Mouse (Mus musculus) embryonic facial prominence, embryonic 15.5 days (tissue): ENCODE results near the gene Zbtb3. TPM values are rescaled to one million over a fixed set of nuclear protein-coding genes. Genes with fewer than 3 reads are reported as not detected.

Experiments used
- ATAC-seq: fragments of 200-750 bp; cut with Nextera tagmentation; 2 replicates; pipeline ENCODE4 v1.8.0; 2017; ENCODE audit warnings: low read depth, moderate TSS enrichment; ENCODE audit not compliant: insufficient number of reproducible peaks, low FRiP score, low TSS enrichment
- H3K27ac ChIP-seq: fragments of 300-500 bp; sonication (generic); replicated peaks from 2 replicates; pipeline ENCODE4 v1.5.1; 2015; ENCODE audit warnings: mild to moderate bottlenecking, inconsistent platforms
- H3K27me3 ChIP-seq: fragments of 300-500 bp; sonication (generic); 2 replicates; pipeline ENCODE4 v1.6.1; 2015; ENCODE audit warnings: inconsistent platforms
- H3K36me3 ChIP-seq: fragments of 300-500 bp; sonication (generic); 2 replicates; pipeline ENCODE4 v1.6.1; 2015; ENCODE audit warnings: mild to moderate bottlenecking, inconsistent platforms
- H3K4me1 ChIP-seq: fragments of 300-500 bp; sonication (generic); 2 replicates; pipeline ENCODE4 v1.6.1; 2015; ENCODE audit warnings: inconsistent platforms
- H3K4me2 ChIP-seq: fragments of 300-500 bp; sonication (generic); replicated peaks from 2 replicates; pipeline ENCODE4 v1.6.1; 2015; ENCODE audit warnings: mild to moderate bottlenecking, inconsistent platforms
- H3K4me3 ChIP-seq: fragments of 300-500 bp; sonication (generic); replicated peaks from 2 replicates; pipeline ENCODE4 v1.5.1; 2015; ENCODE audit warnings: mild to moderate bottlenecking, inconsistent platforms
- H3K9ac ChIP-seq: fragments of 300-500 bp; sonication (generic); 2 replicates; pipeline ENCODE4 v1.6.1; 2015; ENCODE audit warnings: inconsistent platforms
- H3K9me3 ChIP-seq: fragments of 300-500 bp; sonication (generic); replicated peaks from 2 replicates; pipeline ENCODE4 v1.6.1; 2016; ENCODE audit warnings: inconsistent platforms
- WGBS: fragments of 180-500 bp; shearing (Covaris S2); methylation state at CpG from one replicate; pipeline ENCODE4 v1.1.7; 2015; 5-methylcytosine and 5-hydroxymethylcytosine counted together
- polyA plus RNA-seq: library from polyadenylated mRNA; unstranded; fragments of >200 nt; fragmentation: Nextera tagmentation; extraction: Ambion mirVana; gene quantifications from 2 replicates; pipeline ENCODE4 v1.2.1, GENCODE M21; 2015

The Zbtb3 gene
- polyA plus RNA-seq, result 5.6 and 5.9 TPM in 2 replicates

DNA sequence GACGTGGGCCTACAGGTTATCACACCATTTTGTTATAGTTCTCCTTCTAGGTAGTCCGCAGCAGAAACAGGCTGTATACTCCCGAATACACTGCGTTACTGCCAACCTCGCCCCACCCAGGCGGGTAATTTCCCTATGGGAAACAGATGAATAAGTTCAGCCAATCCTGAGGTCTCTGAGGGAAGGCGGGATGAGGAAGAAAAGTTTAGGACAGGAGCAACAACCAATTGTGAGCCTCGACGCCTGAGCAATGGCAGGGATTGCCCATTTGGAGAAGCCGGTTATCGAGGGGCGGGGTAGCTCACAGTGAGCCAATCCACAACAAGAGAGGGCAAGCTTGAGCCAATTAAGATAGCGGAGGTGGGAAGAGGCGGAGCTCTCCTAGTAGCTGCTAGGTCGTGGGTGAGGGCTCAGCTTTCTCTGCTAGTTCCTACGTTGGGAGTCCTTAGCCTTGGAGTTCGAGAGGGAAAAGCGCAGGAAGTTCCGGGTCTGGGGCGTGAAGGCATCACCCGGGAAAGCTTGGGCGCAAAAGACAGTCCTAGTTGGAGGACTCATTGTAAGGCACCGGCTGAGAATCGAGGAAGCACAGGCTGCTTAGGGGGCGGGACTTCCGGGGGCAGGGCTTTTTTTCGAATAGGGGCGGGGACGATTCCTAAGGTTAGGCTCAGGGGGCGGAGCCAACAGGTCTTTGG, at the start of gene Zbtb3:
Gene Zbtb3 (plus strand): TSS at position 426 of the 692 bp plus-strand sequence.
- Histone ChIP-seq H3K9me3 (no peaks in the 10 kb centered on the region), H3K4me2 (peak within 1 kb of the TSS; percentile 82), H3K27me3 (no peaks in the 10 kb centered on the region), H3K4me3 (peak within 1 kb of the TSS; percentile 64), H3K27ac (peak within 1 kb of the TSS; percentile 93), H3K9ac (peak within 1 kb of the TSS; percentile 13; the same call in 1 of the 2 replicates), H3K36me3 (peaks cover 27% of the 10 kb centered on the region), H3K4me1 (peaks cover 18% of the 10 kb centered on the region)
- WGBS, result under 1% methylated on average over 30 of the region's 30 CpGs
- ATAC-seq, result peak; percentile 97

DNA sequence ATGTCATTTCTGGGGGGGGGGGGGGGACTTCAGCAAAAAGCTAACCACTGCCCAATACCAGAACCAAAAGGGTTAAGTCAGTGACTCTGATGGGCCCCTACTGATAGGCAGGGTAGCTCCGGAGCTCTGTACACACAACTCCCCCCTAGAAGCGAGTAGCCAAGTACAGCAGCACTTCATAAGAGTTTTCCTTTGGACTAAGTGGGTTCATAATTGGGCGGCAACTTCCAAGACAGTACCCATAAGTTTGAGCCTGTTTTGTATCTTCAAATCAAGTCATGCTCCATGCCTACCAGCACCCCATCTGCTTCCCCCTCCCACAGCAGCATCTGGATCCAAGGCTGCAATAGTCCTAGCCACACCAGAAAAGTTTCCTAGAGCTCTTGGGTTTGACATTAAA, 46.7 kb upstream of the Zbtb3 start:
- H3K4me1 ChIP-seq, result peaks cover 20% of the 10 kb centered on the region
- WGBS, result 74% methylated on average over 3 of the region's 3 CpGs
- no peak for ATAC-seq
- 0 out of 2 replicates have a peak overlapping the region, but pooled peaks have one; percentile 92 for H3K27ac ChIP-seq
- H3K4me2 ChIP-seq, result peak overlapping the region; percentile 56
- peaks cover 39% of the 10 kb centered on the region for H3K36me3 ChIP-seq
- H3K4me3 ChIP-seq, result peak overlapping the region; percentile 92; the same call in 1 of the 2 replicates
- H3K27me3 ChIP-seq, result no peaks in the 10 kb centered on the region
- H3K9me3 ChIP-seq, result no peaks in the 10 kb centered on the region
- no peak overlapping the region for H3K9ac ChIP-seq

DNA sequence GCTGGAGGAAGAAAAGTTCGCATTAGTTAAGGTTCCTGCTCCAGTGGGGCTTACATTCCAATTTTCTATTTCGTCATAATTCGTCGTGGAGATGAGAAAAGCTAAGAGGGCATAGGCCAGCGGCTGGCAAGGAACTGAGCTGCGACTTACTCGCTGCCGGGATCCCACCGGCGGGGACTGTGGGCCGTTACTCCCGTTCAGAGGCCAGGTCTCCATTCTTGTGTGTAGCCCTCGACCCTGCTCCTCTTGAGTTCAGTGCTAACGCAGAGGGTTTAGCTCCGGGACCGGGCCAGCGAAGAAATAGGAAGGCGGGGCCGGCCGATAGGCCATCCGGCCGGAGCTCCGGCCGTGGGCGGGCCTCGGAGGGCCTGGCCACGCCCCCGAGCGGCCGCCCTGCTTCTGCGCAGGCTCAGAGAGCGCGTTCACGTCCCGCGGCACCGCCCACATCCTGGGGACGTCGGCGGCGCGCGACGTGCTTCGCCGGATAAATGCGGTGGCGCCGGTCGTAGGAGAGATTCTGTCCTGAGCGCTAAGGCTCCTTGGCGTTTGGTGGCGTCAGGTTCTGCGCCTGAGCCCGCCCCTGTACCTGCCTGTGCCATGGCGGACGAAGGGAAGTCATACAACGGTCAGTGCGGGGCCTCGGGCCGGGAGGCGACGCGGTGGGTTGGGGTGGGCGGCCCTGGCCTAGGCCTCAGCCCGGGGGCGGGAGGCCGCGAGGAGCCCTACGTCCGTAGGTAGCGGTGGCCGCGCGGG, 45.5 kb upstream of the Zbtb3 start, which contains the start of gene Nxf1:
Gene Nxf1 (plus strand): TSS at position 439 of the 753 bp plus-strand sequence.
- Histone ChIP-seq H3K4me2 (peak within 1 kb of the TSS; percentile 56), H3K4me1 (peaks cover 20% of the 10 kb centered on the region), H3K27me3 (no peaks in the 10 kb centered on the region), H3K4me3 (peak within 1 kb of the TSS; percentile 92), H3K9ac (peak within 1 kb of the TSS; percentile 96), H3K27ac (peak within 1 kb of the TSS; percentile 92), H3K9me3 (no peaks in the 10 kb centered on the region), H3K36me3 (peaks cover 29% of the 10 kb centered on the region)
- under 1% methylated on average over 75 of the region's 75 CpGs for WGBS
- peak; percentile 94 for ATAC-seq

DNA sequence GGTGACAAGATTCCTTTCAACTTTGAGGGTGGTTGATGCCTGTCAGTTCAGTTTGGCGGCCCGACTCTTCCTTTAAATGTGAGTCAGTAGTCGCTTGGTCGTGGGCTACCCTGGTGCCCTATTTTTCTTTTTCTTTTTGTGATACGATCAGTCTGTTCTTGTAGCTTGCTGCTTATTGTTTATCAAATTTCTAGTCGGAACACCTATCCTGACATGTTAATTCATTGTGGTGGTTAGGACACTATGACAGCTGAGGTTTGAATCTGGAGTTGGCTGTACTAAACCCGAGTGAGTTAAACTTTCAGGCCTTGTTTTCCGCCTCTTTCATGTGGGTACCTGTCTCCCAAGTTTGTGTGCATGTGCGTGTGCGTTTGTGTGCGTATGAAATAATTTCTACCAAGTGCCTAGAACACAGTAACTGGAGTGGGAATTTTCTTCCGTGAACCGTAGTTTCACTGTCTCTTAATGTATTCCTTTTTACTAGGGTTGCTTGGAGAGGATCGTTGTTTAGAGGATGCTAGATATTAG, 44.8 kb upstream of the Zbtb3 start:
- H3K9ac ChIP-seq, result peak overlapping the region; percentile 96
- H3K4me1 ChIP-seq, result peaks cover 20% of the 10 kb centered on the region
- no peaks in the 10 kb centered on the region for H3K27me3 ChIP-seq
- H3K36me3 ChIP-seq, result peaks cover 28% of the 10 kb centered on the region
- no peaks in the 10 kb centered on the region for H3K9me3 ChIP-seq
- H3K4me3 ChIP-seq, result peak overlapping the region; percentile 92
- ATAC-seq, result no peak
- peak overlapping the region; percentile 56 for H3K4me2 ChIP-seq
- peak overlapping the region; percentile 92 for H3K27ac ChIP-seq
- 1% methylated on average over 14 of the region's 14 CpGs for WGBS

DNA sequence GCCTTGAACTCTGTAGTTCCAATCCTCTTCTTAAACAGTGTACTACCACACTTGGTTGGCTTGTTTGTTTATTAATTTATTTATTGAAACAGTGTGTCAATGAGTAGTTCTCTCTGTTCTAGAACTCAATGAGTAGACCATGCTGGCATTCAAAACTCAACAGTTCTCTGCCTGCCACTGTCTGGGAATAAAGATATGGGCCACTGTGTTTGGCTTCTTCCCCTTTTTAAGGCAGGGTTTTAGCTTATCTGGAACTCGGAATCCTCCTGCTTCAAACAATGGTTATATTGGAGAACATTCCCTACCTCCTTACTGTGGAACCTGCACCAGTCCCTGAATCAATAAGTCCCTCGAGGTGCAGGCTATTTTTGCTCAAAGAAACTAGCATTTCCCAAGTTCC, 43.5 kb upstream of the Zbtb3 start:
- ATAC-seq, result no peak
- no peak overlapping the region for H3K9ac ChIP-seq
- 0 out of 2 replicates have a peak overlapping the region, but pooled peaks have one; percentile 56 for H3K4me2 ChIP-seq
- H3K27me3 ChIP-seq, result no peaks in the 10 kb centered on the region
- peaks cover 28% of the 10 kb centered on the region for H3K36me3 ChIP-seq
- peaks cover 20% of the 10 kb centered on the region for H3K4me1 ChIP-seq
- 89% methylated on average over 2 of the region's 2 CpGs for WGBS
- no peak overlapping the region for H3K4me3 ChIP-seq
- no peaks in the 10 kb centered on the region for H3K9me3 ChIP-seq
- H3K27ac ChIP-seq, result no peak overlapping the region

DNA sequence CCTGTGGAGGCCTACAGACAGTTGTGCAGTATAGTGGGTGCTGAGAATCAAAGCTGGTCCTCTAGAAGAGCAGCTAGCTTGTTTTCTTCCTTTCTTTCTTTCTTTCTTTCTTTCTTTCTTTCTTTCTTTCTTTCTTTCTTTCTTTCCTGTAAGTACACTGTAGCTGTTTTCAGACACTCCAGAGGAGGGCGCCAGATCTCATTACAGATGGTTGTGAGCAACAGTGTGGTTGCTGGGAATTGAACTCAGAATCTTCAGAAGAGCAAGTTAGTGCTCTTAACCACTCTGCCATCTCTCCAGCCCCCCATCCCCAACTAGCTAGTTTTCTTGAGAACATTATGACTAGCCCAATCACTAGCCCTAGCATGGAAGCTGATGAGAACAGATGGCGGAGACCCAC, 41.6 kb upstream of the Zbtb3 start:
- WGBS, result 93% methylated on average over 2 of the region's 2 CpGs
- ATAC-seq, result no peak
- no peak overlapping the region for H3K4me3 ChIP-seq

DNA sequence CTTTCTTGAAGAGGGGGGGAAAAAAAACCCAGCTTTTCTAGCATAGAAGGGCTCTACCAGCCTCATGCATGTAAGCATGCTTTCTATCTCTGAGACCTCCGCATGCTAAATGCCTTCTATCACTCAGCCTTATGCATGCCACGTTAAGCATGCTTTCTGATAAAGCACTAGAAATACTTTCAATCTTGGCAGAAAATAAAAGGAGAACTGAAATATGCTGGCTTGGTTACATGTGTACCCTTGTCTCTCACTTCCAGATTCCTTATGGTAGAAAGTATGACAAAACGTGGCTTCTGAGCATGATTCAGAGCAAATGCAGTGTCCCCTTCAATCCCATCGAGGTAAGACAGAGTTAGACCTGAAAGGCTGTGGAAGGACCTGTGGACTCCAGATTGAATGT, 39.1 kb upstream of the Zbtb3 start:
- H3K4me3 ChIP-seq, result no peak overlapping the region
- H3K27ac ChIP-seq, result no peak overlapping the region
- no peaks in the 10 kb centered on the region for H3K9me3 ChIP-seq
- peaks cover 62% of the 10 kb centered on the region for H3K36me3 ChIP-seq
- no peak overlapping the region for H3K9ac ChIP-seq
- peaks cover 1% of the 10 kb centered on the region for H3K4me1 ChIP-seq
- H3K27me3 ChIP-seq, result no peaks in the 10 kb centered on the region
- no peak for ATAC-seq
- H3K4me2 ChIP-seq, result no peak overlapping the region
- WGBS, result 88% methylated on average over 4 of the region's 4 CpGs

More for the DNA sequence above, 41.6 kb upstream of the Zbtb3 start:
- Histone ChIP-seq H3K9me3 (no peaks in the 10 kb centered on the region), H3K9ac (no peak overlapping the region), H3K4me2 (no peak overlapping the region), H3K27ac (no peak overlapping the region), H3K27me3 (no peaks in the 10 kb centered on the region), H3K4me1 (peaks cover 12% of the 10 kb centered on the region), H3K36me3 (peaks cover 37% of the 10 kb centered on the region)

DNA sequence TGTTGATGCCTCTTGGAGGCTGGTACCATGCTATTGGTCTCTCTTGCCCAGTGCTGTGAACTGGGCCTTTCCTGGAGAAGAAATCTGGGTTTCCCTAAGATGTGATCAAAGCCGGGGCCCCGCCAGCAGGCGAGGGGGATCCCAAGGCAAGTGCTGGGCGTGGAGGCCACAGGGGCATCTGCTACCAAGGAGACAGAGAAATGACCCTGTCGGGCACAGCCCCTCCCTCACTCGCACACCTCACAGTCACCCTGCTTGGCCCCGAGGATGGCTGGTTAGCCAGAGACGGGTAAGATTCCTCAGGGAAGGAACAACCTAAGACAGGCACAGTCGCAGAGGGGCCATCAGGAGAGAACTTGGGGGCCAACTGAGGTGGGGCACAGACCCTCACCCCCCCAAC, 36.8 kb upstream of the Zbtb3 start:
- WGBS, result 97% methylated on average over 9 of the region's 9 CpGs
- Histone ChIP-seq H3K9me3 (no peaks in the 10 kb centered on the region), H3K4me3 (no peak overlapping the region), H3K9ac (no peak overlapping the region), H3K36me3 (peaks cover 84% of the 10 kb centered on the region), H3K4me1 (peaks cover 5% of the 10 kb centered on the region), H3K27me3 (no peaks in the 10 kb centered on the region), H3K27ac (no peak overlapping the region), H3K4me2 (no peak overlapping the region)
- ATAC-seq, result no peak

DNA sequence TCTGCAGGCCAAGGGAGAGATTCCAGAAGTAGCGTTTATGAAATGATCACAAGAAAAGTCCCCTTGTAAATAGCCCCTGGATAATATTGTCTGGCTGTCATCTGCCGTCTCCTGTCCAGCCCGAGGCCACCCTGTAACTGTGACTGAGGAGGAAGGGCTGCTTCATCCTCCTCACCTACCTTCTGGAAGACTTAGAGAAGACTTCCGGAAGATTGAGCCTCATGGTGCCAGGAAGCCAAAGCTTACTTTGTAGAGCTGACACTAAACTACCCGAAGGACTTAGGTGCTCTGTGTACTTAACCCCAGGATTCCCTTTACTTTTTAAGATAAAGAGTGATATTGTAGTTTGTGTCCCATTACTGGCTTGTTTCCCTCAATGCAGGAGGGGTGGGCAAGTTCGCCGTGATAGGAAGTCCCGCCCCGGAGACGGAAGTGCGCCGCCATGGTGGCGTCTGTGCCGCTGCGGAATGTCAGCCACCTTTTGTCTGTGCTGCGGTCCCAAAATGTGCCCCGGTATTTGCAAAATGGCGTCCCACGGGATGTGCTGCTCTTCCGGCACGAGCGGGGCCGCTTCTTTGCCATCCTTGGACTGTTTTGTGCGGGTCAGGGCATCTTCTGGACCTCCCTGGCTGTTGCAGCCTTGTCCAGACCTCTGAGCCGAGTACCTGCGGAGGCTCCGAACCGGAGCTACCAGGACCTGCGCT, 31.6 kb upstream of the Zbtb3 start, which contains the start of gene Tmem223:
Gene Tmem223 (plus strand): TSS at position 430 of the 704 bp plus-strand sequence.
- 14% methylated on average over 29 of the region's 29 CpGs for WGBS
- peak within 1 kb of the TSS; percentile 69 for H3K4me3 ChIP-seq
- peak within 1 kb of the TSS; percentile 67 for H3K4me2 ChIP-seq
- peak within 1 kb of the TSS; percentile 94 for H3K27ac ChIP-seq
- no peak for ATAC-seq
- peak within 1 kb of the TSS; percentile 85 for H3K9ac ChIP-seq
- H3K4me1 ChIP-seq, result peaks cover 25% of the 10 kb centered on the region
- no peaks in the 10 kb centered on the region for H3K27me3 ChIP-seq
- peaks cover 55% of the 10 kb centered on the region for H3K36me3 ChIP-seq
- H3K9me3 ChIP-seq, result no peaks in the 10 kb centered on the region

DNA sequence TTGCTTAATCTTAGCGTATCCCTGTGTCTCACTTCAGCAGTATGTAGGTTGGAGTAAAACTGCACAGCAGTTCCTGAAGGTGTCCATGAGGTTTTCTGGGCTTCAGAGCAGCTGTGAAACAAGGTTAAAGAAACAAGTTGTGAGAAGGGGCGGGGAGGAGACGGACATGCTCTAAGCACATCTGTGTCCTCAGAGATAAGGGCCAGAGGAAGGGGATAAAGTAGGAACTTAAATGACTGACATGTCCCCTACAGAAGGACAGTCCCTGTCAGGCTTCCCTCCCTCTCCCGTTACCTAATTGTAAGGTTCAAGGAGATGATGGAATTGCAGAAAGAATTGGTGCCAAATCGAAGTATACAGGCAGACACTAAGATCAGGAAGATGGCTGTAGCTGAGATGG, 29.4 kb upstream of the Zbtb3 start:
- peak overlapping the region; percentile 99 for H3K27ac ChIP-seq
- peak overlapping the region; percentile 88 for H3K4me2 ChIP-seq
- no peak for ATAC-seq
- WGBS, result 83% methylated on average over 5 of the region's 5 CpGs
- no peaks in the 10 kb centered on the region for H3K27me3 ChIP-seq
- H3K4me1 ChIP-seq, result peaks cover 25% of the 10 kb centered on the region
- no peaks in the 10 kb centered on the region for H3K9me3 ChIP-seq
- H3K4me3 ChIP-seq, result peak overlapping the region; percentile 78
- H3K36me3 ChIP-seq, result peaks cover 36% of the 10 kb centered on the region
- 0 out of 2 replicates have a peak overlapping the region, but pooled peaks have one; percentile 1 for H3K9ac ChIP-seq
